Mouse (Mus musculus): ENCODE results near the gene Eci3.

GRCm38 (mm10) chr13:34973770-34974169, 10.2 kb upstream of the Eci3 start:
- TF ChIP-seq POLR2A (IDR thresholded peaks at IDR 0.05; ENCODE audit: insufficient read length, low read depth) (no peak), CEBPB (IDR thresholded peaks at IDR 0.05; ENCODE audit: insufficient read depth, poor library complexity, severe bottlenecking) (no peak), E2F4 (IDR thresholded peaks at IDR 0.05; ENCODE audit: insufficient read depth) (no peak), POLR2AphosphoS2 (IDR thresholded peaks at IDR 0.05; ENCODE audit: insufficient read length, low read depth) (no peak), MAX (IDR thresholded peaks at IDR 0.05; ENCODE audit: low read depth) (no peak)

All from myocyte (in vitro differentiated cells).